Mouse (Mus musculus) erythroblast, embryonic 14.5 days (primary cell): ENCODE results near the gene Whrn.

Experiments used
- GATA1 ChIP-seq: IDR thresholded peaks from 2 replicates; pipeline ENCODE4 v1.6.1; 2012; ENCODE audit warnings: low read length, inconsistent platforms, mixed read lengths
- TAL1 ChIP-seq: IDR thresholded peaks from 3 replicates; pipeline ENCODE4 v1.6.1; 2012; ENCODE audit warnings: low read length, inconsistent platforms, mixed read lengths

- TF ChIP-seq GATA1: no peak
- no peak for TF ChIP-seq TAL1
These were observed 77.5 kb downstream of the Whrn start for GRCm38 (mm10) chr4:63418270-63418669.
